Comparison of ENCODE assay signal across 8 mouse cellular contexts in the genomic region with DNA sequence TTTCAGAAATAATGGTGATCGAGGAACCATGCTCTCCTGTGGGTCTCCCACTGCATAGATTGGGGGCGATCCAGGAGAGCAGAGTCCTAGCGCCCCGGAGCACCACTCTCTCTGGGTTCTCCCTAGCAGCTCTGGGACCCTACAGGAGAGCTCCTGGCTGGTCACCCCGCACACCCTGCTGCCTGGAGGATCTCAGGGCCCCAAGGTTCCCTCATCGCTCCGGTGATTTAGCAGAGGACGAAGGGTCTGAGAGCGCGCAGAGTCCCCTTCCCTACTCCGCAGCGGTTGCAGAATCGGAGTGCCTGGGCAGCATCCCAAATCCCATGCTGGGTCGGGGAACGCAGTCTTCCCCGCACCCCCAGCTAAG. TPM values are rescaled to one million over a fixed set of nuclear protein-coding genes. Genes with fewer than 3 reads are reported as not detected.
DNase-seq lines count a peak whose midpoint lies in the region; ATAC-seq and TF ChIP-seq lines count a peak whose summit lies in the region.

No protein-coding gene starts in this region.

- no peak for TF ChIP-seq CTCF in Patski (IDR thresholded peaks at IDR 0.05)

- H3K27ac ChIP-seq in kidney, embryonic 15.5 days: peak overlapping the region; percentile 96
- 0 out of 2 replicates have a peak overlapping the region, but pooled peaks have one; percentile 0 for H3K27ac ChIP-seq in forebrain, embryonic 12.5 days
- H3K27ac ChIP-seq in liver, embryonic 12.5 days: peak overlapping the region; percentile 92
- H3K27ac ChIP-seq in stomach, embryonic 16.5 days (ENCODE audit: low read length): peak overlapping the region; percentile 31

- H3K9ac ChIP-seq in kidney, embryonic 15.5 days: peak overlapping the region; percentile 94
- H3K9ac ChIP-seq in forebrain, embryonic 12.5 days: peak overlapping the region; percentile 61
- H3K9ac ChIP-seq in liver, embryonic 12.5 days: peak overlapping the region; percentile 92
- H3K9ac ChIP-seq in stomach, embryonic 16.5 days (ENCODE audit: low read length): peak overlapping the region; percentile 82

- WGBS in kidney, embryonic 15.5 days: under 1% methylated on average over 16 of the region's 16 CpGs
- WGBS in forebrain, embryonic 12.5 days: under 1% methylated on average over 16 of the region's 16 CpGs
- under 1% methylated on average over 16 of the region's 16 CpGs for WGBS in liver, embryonic 12.5 days (ENCODE audit: insufficient replicate concordance)
- WGBS in stomach, embryonic 16.5 days: 1% methylated on average over 16 of the region's 16 CpGs

- CTCF ChIA-PET in Patski (lab: Charles Lee): no interaction called here

- H3K4me3 ChIP-seq in kidney, embryonic 15.5 days (replicated peaks): peak overlapping the region; percentile 90
- peak overlapping the region; percentile 75 for H3K4me3 ChIP-seq in forebrain, embryonic 12.5 days (replicated peaks)
- peak overlapping the region; percentile 81 for H3K4me3 ChIP-seq in liver, embryonic 12.5 days
- peak overlapping the region; percentile 64 for H3K4me3 ChIP-seq in stomach, embryonic 16.5 days (replicated peaks; ENCODE audit: low read length)

- no peak for DNase-seq in kidney, adult 11 months
- no peak for DNase-seq in Patski (ENCODE audit: low read depth, low spot score)
- no peak for DNase-seq in cerebellum, postnatal 10 days
- no peak for DNase-seq in gastrocnemius, postnatal 25 days

- H3K27me3 ChIP-seq in kidney, embryonic 15.5 days: no peaks in the 10 kb centered on the region
- H3K27me3 ChIP-seq in Patski: no peaks in the 10 kb centered on the region
- no peaks in the 10 kb centered on the region for H3K27me3 ChIP-seq in forebrain, embryonic 12.5 days
- no peaks in the 10 kb centered on the region for H3K27me3 ChIP-seq in liver, embryonic 12.5 days (replicated peaks)
- no peaks in the 10 kb centered on the region for H3K27me3 ChIP-seq in stomach, embryonic 16.5 days (ENCODE audit: control insufficient read depth, insufficient read depth, low read length)

- H3K4me2 ChIP-seq in kidney, embryonic 15.5 days: peak overlapping the region; percentile 85
- peak overlapping the region; percentile 71 for H3K4me2 ChIP-seq in forebrain, embryonic 12.5 days
- peak overlapping the region; percentile 92 for H3K4me2 ChIP-seq in liver, embryonic 12.5 days
- H3K4me2 ChIP-seq in stomach, embryonic 16.5 days (ENCODE audit: low read depth, low read length): peak overlapping the region; percentile 94

- H3K36me3 ChIP-seq in kidney, embryonic 15.5 days: no peaks in the 10 kb centered on the region
- H3K36me3 ChIP-seq in forebrain, embryonic 12.5 days (replicated peaks): no peaks in the 10 kb centered on the region
- H3K36me3 ChIP-seq in liver, embryonic 12.5 days: no peaks in the 10 kb centered on the region
- no peaks in the 10 kb centered on the region for H3K36me3 ChIP-seq in stomach, embryonic 16.5 days (ENCODE audit: control insufficient read depth, insufficient read depth, low read length)

- in situ Hi-C loops in Patski (cut with MboI; ENCODE audit: low pct_unique_long_range_greater_than_20kb): no loop called here

- peaks cover 14% of the 10 kb centered on the region; the same call in 1 of the 2 replicates for H3K4me1 ChIP-seq in kidney, embryonic 15.5 days
- H3K4me1 ChIP-seq in forebrain, embryonic 12.5 days: no peaks in the 10 kb centered on the region; the same call in 1 of the 2 replicates
- H3K4me1 ChIP-seq in liver, embryonic 12.5 days: peaks cover 79% of the 10 kb centered on the region
- H3K4me1 ChIP-seq in stomach, embryonic 16.5 days (ENCODE audit: control insufficient read depth, insufficient read depth, low read length): peaks cover 4% of the 10 kb centered on the region; the same call in 1 of the 2 replicates

- ATAC-seq in kidney, embryonic 15.5 days (replicated peaks; ENCODE audit: low FRiP score): peak; percentile 47
- ATAC-seq in Patski: peak; percentile 37
- peak; percentile 69 for ATAC-seq in forebrain, embryonic 12.5 days (ENCODE audit: low FRiP score)
- ATAC-seq in liver, embryonic 12.5 days: peak; percentile 56
- ATAC-seq in stomach, embryonic 16.5 days (ENCODE audit: insufficient read depth, low FRiP score): peak; percentile 30; the same call in 1 of the 2 replicates

- H3K9me3 ChIP-seq in kidney, embryonic 15.5 days (replicated peaks): 0 out of 2 replicates have a peak, but pooled peaks cover 6% of the 10 kb centered on the region
- no peaks in the 10 kb centered on the region; the same call in 1 of the 2 replicates for H3K9me3 ChIP-seq in forebrain, embryonic 12.5 days
- H3K9me3 ChIP-seq in liver, embryonic 12.5 days (replicated peaks): no peaks in the 10 kb centered on the region
- no peaks in the 10 kb centered on the region for H3K9me3 ChIP-seq in stomach, embryonic 16.5 days (replicated peaks; ENCODE audit: control insufficient read depth, low read length)

- POLR2A ChIA-PET in Patski (lab: Charles Lee): no interaction called here

RNA-seq across cellular contexts. Expression of gene St3gal6, which starts 1.4 kb away (rescaled TPM):
- polyA plus RNA-seq in kidney, embryonic 15.5 days (2015; fragmentation: Nextera tagmentation; extraction: Ambion mirVana): 71.9 and 75.2 TPM in 2 replicates
- polyA plus RNA-seq in Patski (2021): 4.5 TPM
- polyA plus RNA-seq in forebrain, embryonic 12.5 days (2016; fragmentation: Nextera tagmentation; extraction: Ambion mirVana): 4.9 and 9.0 TPM in 2 replicates
- polyA plus RNA-seq in liver, embryonic 12.5 days (2016; fragmentation: Nextera tagmentation; extraction: Ambion mirVana): 60.1 TPM in 2 replicates
- polyA plus RNA-seq in stomach, embryonic 16.5 days (2015; fragmentation: Nextera tagmentation; extraction: Ambion mirVana): 11.7 and 14.7 TPM in 2 replicates
- 100 to 1,000 TPM in 1 of 2 experiments, 10 to 100 TPM in 1; 92.1 to 102 TPM for total RNA-seq in gastrocnemius, postnatal 25 days (2021)

Comparison
In these comparisons a context has a peak if more than half of its experiments do, and no peak if none do; other contexts are left out.
1. H3K27ac ChIP-seq: peak in every context shown above with its lines; median percentile 96 in kidney, embryonic 15.5 days; 92 in liver, embryonic 12.5 days; 31 in stomach, embryonic 16.5 days; 0 in forebrain, embryonic 12.5 days.